Mouse (Mus musculus): Measurements from ENCODE around the gene Krtap2-4.

The Krtap2-4 gene

DNA sequence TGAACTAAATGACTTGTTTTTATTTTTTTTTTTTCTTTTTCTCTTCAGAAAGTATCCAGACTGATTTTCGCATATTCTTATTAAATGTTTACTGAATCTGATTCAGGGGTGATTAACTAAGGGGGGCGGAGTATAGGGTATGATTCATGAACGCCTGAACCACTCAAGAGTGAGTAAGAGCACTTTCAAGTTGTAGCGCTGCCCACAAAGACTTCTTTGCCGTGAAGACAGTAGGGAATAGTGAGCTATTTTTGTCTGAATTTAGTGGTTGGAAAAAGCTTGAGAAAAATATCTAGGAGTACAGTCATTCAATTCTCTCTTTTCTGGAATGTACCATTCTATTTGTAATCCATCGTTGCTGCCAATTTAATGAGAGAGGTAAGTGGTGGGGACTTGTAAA lies 33.1 kb downstream of the Krtap2-4 start:
- no peak for DNase-seq

DNA sequence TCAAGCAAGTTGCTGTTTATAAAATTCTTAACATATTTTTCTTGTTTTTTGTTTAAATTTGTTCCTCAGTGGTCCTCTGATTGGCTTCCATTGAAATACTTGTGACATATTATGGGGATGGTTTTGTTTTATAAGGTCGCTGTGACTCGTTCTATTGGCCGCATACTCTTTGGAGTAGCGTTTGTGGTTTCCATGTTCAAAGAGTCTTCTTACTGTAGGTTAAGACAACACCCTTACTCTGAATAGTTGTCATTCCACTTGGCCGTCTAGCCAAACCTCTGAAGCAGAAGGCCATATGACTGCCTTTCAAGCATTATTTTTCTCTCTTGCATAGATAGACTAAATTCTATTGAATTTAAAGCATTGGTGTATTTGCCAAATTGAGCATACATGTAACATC lies 33.6 kb downstream of the Krtap2-4 start:
- DNase-seq: no peak

DNA sequence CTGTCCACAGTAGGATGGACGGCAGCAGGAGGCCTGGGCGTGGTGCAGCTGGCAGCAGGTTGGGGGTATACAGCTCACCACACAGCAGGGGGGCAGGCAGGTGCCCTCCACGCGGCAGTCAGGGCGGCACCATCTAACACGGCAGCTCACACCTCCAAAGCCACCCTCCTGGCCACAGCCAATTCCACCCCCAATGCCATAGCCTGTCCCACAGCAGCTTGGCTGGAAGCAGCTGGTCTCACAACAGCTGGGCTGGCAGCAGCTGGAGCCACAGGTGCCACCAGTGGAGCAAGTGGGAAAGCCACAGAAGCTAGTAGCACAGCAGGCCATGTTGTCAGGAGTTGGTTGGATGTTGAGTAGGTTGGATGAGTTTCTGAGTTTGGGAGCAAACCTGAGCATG lies 34.0 kb downstream of the Krtap2-4 start, which contains the start of gene Krtap1-5:
Krtap1-5 (minus strand) TSS at position 381 of the 400 bp plus-strand sequence.
- no peak for DNase-seq

DNA sequence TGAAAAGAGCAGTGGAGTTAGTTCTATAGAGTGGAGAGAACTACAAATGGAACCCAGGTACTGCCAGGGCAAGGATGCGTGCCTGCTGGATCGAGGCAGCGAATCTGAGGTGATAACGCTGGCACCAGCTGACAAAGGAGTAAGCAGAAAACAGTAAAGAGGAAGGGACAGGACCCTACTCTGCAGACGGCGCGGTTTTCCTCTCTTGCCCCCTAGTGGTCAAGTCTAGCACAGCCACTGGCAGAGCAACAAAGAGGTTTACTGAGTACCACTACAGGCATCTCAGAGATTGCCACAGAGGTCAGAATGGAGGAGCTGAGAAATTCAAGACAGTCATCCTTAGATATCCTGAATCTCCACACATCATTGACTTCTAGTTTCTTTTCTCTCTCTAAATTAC lies 40.5 kb downstream of the Krtap2-4 start:
- peak; percentile 66 to 77 for DNase-seq

DNA sequence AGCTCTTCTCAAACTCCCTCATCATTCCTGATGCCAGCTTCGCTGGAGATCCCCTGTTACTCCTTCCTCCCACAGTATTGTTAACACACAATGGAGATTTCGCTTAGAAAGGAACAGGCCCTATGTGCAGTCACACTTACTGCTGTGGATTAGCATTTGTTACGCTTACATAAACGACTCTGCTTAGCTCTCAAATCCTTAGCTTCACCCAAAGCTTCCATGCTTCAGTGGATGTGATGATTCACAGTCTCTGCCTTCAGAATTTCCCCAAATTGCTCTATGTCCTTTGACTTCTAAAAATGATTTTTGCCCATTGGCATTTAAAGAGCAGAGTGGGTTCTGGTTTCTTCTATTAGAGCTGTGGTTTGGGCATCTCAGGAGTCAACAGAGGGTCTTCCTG lies 41.5 kb downstream of the Krtap2-4 start:
- no peak for DNase-seq

DNA sequence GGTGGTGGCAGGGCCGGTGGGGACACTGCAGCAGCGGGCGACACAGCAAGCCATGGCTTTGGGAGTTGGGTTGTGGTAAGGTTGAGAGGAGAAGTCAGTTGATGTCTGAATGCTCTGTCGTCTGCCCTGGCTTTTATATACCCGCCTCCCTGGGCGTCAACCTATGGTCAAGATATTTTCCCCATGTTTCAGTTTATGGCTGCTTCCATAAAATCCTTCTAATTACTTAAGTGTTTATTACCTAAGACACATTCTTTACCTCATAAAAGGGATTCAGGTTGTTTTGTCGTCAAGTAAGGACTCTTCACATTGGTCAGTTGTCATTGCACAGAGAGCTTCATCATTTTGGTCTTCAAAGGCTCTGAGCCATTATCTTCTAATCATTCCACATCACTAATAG lies 48.1 kb downstream of the Krtap2-4 start, which contains the start of gene Krtap3-1:
Krtap3-1 (minus strand) TSS at position 101 of the 400 bp plus-strand sequence.
- DNase-seq: no peak
